Mouse (Mus musculus) heart, embryonic 12.5 days (tissue): Measurements from ENCODE around the gene Hivep3. TPM values are rescaled to one million over a fixed set of nuclear protein-coding genes. Genes with fewer than 3 reads are reported as not detected.

Source experiments
- ATAC-seq: fragments of 200-750 bp; cut with Nextera tagmentation; 2 replicates; pipeline ENCODE4 v1.8.0; 2017; ENCODE audit warnings: moderate TSS enrichment, moderate library complexity; ENCODE audit not compliant: insufficient number of reproducible peaks, low FRiP score
- H3K27ac ChIP-seq: fragments of 300-500 bp; sonication (generic); 2 replicates; pipeline ENCODE4 v1.5.1; 2016; ENCODE audit warnings: mild to moderate bottlenecking, moderate library complexity; ENCODE audit not compliant: poor library complexity, severe bottlenecking
- H3K27me3 ChIP-seq: fragments of 300-500 bp; sonication (generic); replicated peaks from 2 replicates; pipeline ENCODE4 v1.6.1; 2016; ENCODE audit warnings: mild to moderate bottlenecking, moderate library complexity
- H3K36me3 ChIP-seq: fragments of 300-500 bp; sonication (generic); 2 replicates; pipeline ENCODE4 v1.6.1; 2016; ENCODE audit warnings: mild to moderate bottlenecking, moderate library complexity
- H3K4me1 ChIP-seq: fragments of 300-500 bp; sonication (generic); replicated peaks from 2 replicates; pipeline ENCODE4 v1.6.1; 2016; ENCODE audit warnings: mild to moderate bottlenecking
- H3K4me2 ChIP-seq: fragments of 300-500 bp; sonication (generic); 2 replicates; pipeline ENCODE4 v1.6.1; 2016; ENCODE audit warnings: mild to moderate bottlenecking, moderate library complexity
- H3K4me3 ChIP-seq: fragments of 300-500 bp; sonication (generic); 2 replicates; pipeline ENCODE4 v1.5.1; 2016; ENCODE audit warnings: mild to moderate bottlenecking
- H3K9ac ChIP-seq: fragments of 300-500 bp; sonication (generic); 2 replicates; pipeline ENCODE4 v1.6.1; 2016; ENCODE audit warnings: mild to moderate bottlenecking, moderate library complexity
- H3K9me3 ChIP-seq: fragments of 300-500 bp; sonication (generic); replicated peaks from 2 replicates; pipeline ENCODE4 v1.6.1; 2016; ENCODE audit warnings: mild to moderate bottlenecking, moderate library complexity
- WGBS: fragments of 180-500 bp; shearing (Covaris S2); methylation state at CpG from one replicate; pipeline ENCODE4 v1.1.7; 2016; 5-methylcytosine and 5-hydroxymethylcytosine counted together
- polyA plus RNA-seq: library from polyadenylated mRNA; unstranded; fragments of >200 nt; fragmentation: Nextera tagmentation; extraction: Ambion mirVana; gene quantifications from 2 replicates; pipeline ENCODE4 v1.2.1, GENCODE M21; 2016

The Hivep3 gene
- polyA plus RNA-seq, 1 experiment from 2014 or later: 6.1 TPM

DNA sequence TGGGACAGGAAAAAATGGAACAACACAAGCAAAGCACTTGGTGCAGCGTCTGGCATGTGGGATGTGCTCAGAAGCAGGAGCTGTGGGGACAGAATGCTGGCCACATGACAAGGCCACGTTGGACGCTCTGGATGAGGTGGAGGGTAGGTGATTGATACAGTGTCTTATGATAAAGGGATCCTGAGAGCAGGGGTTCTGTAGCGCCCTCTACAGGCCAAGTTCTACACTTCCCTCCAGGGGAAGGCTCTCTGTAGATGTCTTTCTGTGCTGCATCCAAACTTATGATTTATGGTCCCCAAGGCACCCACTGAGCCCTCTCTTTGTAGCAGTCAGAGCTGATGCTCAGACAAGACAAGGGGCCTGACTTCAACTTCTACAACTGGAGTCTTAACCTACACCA lies 419.1 kb downstream of the Hivep3 start:
- Histone ChIP-seq H3K4me2 (no peak overlapping the region), H3K27ac (no peak overlapping the region), H3K4me3 (no peak overlapping the region), H3K9ac (no peak overlapping the region), H3K9me3 (no peaks in the 10 kb centered on the region), H3K4me1 (peaks cover 19% of the 10 kb centered on the region), H3K36me3 (no peaks in the 10 kb centered on the region), H3K27me3 (no peaks in the 10 kb centered on the region)
- ATAC-seq: no peak
- WGBS: 64% methylated on average over 4 of the region's 4 CpGs

DNA sequence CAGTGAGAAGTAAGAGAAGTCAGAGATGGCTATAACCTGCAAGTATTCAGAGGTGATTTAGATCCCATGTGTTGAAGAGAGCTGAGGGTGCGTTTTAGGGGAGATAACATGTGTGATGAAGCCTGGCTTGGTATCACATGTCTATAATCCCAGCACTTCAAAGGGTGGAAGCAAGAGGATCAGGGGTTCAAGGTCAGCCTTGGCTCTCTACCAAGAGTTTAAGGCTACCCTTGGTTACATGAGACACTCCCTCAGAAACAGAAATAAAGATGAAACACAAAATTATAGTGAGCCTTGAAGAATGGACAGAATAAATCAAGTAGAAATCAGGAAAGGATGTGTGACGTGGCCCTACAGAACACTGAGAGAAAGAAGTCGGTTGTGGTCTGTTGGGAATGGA lies 420.2 kb downstream of the Hivep3 start:
- Histone ChIP-seq H3K27ac (no peak overlapping the region), H3K9me3 (no peaks in the 10 kb centered on the region), H3K9ac (no peak overlapping the region), H3K4me2 (no peak overlapping the region), H3K36me3 (no peaks in the 10 kb centered on the region), H3K4me1 (peaks cover 21% of the 10 kb centered on the region), H3K4me3 (no peak overlapping the region), H3K27me3 (no peaks in the 10 kb centered on the region)
- no peak for ATAC-seq
- 73% methylated on average over 3 of the region's 3 CpGs for whole genome bisulfite sequencing

DNA sequence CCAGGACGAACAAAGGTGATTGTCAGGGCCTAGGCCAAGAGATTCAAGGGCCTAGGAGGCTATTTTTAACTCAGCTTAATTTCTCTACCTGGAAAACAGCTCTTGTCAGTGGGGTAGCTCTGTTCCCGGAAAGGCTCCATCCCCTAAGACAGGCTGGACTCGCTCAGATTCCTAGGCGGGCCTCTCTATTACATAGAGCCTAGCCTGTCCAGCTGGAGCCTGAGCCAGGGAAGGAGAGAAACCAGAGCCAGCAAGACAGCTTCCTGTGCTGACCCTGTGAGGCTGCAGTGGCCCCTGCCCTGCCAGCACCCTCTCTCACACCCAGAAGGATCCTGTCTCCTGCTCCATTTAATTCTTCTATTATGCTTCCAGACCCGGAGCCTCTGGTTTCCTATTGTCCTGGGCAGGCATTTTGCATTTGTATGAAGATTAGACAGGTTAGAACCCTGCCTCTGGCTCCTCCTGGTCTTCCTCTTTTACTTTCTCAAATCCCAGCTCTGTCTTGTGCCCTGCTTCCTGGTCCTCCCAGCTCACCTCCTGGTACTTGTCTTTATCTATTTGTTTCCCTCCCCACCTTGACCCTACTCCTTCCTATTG lies 425.2 kb downstream of the Hivep3 start:
- 19% methylated on average over 5 of the region's 5 CpGs for WGBS
- Histone ChIP-seq H3K9ac (0 out of 2 replicates have a peak overlapping the region, but pooled peaks have one; percentile 22), H3K4me1 (peaks cover 32% of the 10 kb centered on the region), H3K36me3 (no peaks in the 10 kb centered on the region), H3K27ac (peak overlapping the region; percentile 43; the same call in 1 of the 2 replicates), H3K4me3 (no peak overlapping the region), H3K4me2 (no peak overlapping the region; the same call in 1 of the 2 replicates), H3K27me3 (peaks cover 17% of the 10 kb centered on the region), H3K9me3 (no peaks in the 10 kb centered on the region)
- ATAC-seq: 0 out of 2 replicates have a peak, but pooled peaks have one; percentile 51

DNA sequence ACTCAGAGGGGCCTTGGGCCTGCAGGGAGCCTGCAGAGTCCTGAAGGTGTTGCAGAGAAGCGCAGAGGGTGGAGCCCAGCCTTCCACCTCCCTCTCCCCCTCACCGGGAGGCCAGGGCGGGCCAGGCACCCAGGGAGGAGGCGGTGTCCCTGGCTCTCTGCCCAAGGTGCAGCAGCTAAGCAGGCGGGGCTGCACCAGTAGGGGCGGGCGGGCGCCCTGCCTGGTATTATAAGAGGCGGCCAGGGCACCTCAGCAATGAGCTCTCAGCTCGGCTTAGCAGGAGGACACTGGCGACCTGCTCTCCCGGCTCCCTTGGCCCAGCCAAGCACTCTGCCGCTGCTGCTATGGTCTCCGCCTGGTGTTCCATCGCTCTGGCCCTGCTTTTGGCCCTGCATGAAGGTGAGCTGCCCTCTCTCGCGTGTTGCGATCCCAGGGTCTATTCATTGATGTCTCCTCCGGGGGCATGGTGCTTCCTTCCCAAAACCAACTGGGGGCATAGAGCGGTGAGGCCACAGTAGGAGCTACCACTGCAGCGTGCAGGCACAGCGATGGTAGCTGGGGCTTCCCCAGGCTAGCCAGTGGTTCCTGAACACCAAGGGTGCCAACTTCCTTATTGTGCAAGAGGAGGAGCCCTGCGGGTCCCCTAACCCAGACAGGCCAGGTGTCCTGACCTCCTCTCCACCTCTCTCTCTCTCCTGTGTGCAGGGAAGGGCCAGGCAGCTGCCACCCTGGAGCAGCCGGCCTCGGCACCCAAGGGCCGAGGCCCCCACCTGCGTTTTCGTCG lies 427.8 kb downstream of the Hivep3 start, which contains the start of gene Edn2:
Gene Edn2, plus strand, starts transcription at position 41 of the 784 bp plus-strand sequence.
- 32% methylated on average over 29 of the region's 29 CpGs for WGBS

DNA sequence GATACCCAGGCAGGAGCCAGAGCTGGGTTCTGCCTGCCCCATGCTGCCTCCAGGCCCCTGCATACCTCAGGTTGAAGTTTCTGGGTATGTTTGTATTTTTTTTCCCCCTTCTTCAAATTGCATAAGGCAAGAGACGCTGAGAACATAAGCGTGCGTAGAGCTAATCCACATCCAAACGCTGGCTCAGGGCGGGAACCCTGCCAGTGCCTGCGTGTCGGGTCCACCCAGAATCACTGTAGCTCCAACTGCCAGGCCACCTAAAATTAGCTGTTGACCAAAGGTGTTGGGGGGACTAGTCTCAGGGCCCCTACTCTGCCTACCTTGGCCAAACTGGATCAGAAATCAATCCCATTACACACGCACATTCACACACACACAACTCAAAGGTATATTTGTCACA lies 429.0 kb downstream of the Hivep3 start:
- no peak overlapping the region for H3K9ac ChIP-seq
- no peaks in the 10 kb centered on the region for H3K9me3 ChIP-seq
- H3K4me2 ChIP-seq: no peak overlapping the region
- H3K4me3 ChIP-seq: no peak overlapping the region
- ATAC-seq: no peak
- 91% methylated on average over 8 of the region's 8 CpGs for WGBS
- H3K4me1 ChIP-seq: peaks cover 32% of the 10 kb centered on the region
- no peaks in the 10 kb centered on the region for H3K36me3 ChIP-seq
- H3K27ac ChIP-seq: no peak overlapping the region
- H3K27me3 ChIP-seq: peaks cover 31% of the 10 kb centered on the region

More for the DNA sequence above, 427.8 kb downstream of the Hivep3 start, which contains the start of gene Edn2:
- Histone ChIP-seq H3K27ac (no peak within 1 kb of the TSS), H3K4me2 (peak within 1 kb of the TSS; percentile 58), H3K36me3 (no peaks in the 10 kb centered on the region), H3K9me3 (no peaks in the 10 kb centered on the region), H3K27me3 (peaks cover 31% of the 10 kb centered on the region), H3K9ac (no peak within 1 kb of the TSS), H3K4me1 (peaks cover 32% of the 10 kb centered on the region), H3K4me3 (0 out of 2 replicates have a peak within 1 kb of the TSS, but pooled peaks have one; percentile 5)
- peak; percentile 74 for ATAC-seq

DNA sequence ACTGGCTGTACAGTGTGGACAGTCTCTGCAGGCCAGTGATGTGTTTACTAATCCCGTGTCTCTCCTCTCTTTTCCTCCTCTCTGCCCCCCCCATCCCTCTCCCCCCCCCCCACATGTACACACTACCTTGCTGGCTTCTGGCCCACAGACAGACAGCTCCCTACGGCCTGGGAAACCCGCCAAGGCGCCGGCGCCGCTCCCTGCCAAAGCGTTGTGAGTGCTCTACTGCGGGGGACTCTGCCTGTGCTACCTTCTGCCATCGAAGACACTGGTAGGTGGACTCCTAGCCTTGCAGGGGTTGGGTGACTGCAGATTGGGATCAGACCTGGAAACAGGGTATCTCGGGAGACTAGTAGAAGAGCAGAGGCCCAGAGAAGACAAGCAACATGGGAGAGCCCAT lies 429.7 kb downstream of the Hivep3 start:
- peaks cover 29% of the 10 kb centered on the region for H3K4me1 ChIP-seq
- no peak overlapping the region for H3K9ac ChIP-seq
- H3K36me3 ChIP-seq: no peaks in the 10 kb centered on the region
- H3K27ac ChIP-seq: no peak overlapping the region
- H3K27me3 ChIP-seq: peaks cover 31% of the 10 kb centered on the region
- no peak for ATAC-seq
- H3K4me2 ChIP-seq: no peak overlapping the region
- no peak overlapping the region for H3K4me3 ChIP-seq
- no peaks in the 10 kb centered on the region for H3K9me3 ChIP-seq
- 41% methylated on average over 11 of the region's 11 CpGs for WGBS

DNA sequence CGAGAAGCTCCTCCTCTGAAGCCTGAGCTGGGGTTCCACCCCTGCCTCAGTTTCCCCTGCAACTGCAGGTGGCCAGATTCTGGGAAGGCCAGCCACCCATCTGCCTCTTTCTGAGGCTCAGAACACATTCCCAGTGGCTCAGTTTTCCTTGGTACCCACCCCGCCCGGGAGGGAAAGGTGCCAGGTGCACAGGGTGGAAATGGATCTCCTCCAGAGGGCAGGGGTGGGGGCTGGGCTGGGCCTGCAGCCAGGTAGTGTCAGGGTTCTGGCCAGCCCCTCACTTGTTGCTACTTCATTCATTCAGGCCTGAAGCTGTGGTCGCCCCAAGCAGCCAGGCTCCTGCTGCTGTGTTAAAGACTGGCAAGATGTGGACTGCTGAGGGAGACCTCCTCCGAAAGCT lies 430.7 kb downstream of the Hivep3 start:
- H3K4me2 ChIP-seq: no peak overlapping the region
- ATAC-seq: no peak
- H3K4me1 ChIP-seq: peaks cover 29% of the 10 kb centered on the region
- H3K9ac ChIP-seq: no peak overlapping the region
- no peaks in the 10 kb centered on the region for H3K36me3 ChIP-seq
- H3K27me3 ChIP-seq: peaks cover 31% of the 10 kb centered on the region
- WGBS: 78% methylated on average over 5 of the region's 5 CpGs
- no peaks in the 10 kb centered on the region for H3K9me3 ChIP-seq
- no peak overlapping the region for H3K4me3 ChIP-seq
- H3K27ac ChIP-seq: no peak overlapping the region

DNA sequence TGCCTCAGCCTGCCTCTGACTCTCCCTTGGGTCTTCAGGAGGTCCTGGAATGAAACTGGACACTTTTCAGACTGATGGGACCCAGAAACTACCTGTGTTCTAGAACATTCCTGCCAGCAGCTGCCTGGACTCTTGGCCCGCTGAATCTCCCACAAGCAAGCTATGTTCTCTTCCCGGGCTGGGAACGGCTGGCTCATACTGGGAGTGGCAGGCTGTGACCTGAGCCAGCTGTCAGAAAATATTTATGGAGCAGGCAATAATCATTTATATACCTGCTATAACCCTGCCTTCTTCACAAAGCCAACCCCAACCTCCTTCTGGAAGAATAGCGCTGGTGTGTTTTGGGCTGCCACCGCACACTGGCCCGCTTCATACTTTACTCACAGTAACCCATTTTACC lies 434.2 kb downstream of the Hivep3 start:
- no peak overlapping the region for H3K4me2 ChIP-seq
- H3K4me3 ChIP-seq: no peak overlapping the region
- no peaks in the 10 kb centered on the region for H3K9me3 ChIP-seq
- no peaks in the 10 kb centered on the region for H3K36me3 ChIP-seq
- H3K27me3 ChIP-seq: peaks cover 14% of the 10 kb centered on the region
- ATAC-seq: no peak
- no peak overlapping the region for H3K9ac ChIP-seq
- 86% methylated on average over 6 of the region's 6 CpGs for WGBS
- no peak overlapping the region for H3K27ac ChIP-seq
- peaks cover 32% of the 10 kb centered on the region for H3K4me1 ChIP-seq

DNA sequence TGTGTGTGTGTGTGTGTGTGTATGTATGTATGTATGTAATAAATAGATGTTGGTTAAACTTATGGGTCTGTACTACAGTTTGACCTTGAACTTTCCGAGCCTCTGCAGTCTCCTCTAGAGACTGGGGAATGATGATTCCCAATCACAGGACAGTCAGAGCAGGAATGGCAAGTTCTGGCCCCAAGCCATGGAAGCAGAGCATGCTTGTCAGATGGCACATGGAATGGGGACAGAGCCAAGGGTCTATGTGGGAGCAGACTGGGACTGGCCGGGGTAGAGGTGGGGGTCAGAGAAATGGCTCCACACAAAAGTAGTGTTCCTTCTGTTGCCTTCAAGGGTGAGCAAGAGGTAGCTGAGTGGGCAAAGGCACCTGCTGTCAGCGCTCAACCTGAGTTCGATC lies 434.8 kb downstream of the Hivep3 start:
- no peak overlapping the region for H3K27ac ChIP-seq
- H3K9me3 ChIP-seq: no peaks in the 10 kb centered on the region
- no peak overlapping the region for H3K4me3 ChIP-seq
- H3K9ac ChIP-seq: no peak overlapping the region
- 73% methylated on average over 4 of the region's 4 CpGs for WGBS
- no peak overlapping the region for H3K4me2 ChIP-seq
- peaks cover 30% of the 10 kb centered on the region for H3K4me1 ChIP-seq
- H3K36me3 ChIP-seq: no peaks in the 10 kb centered on the region
- H3K27me3 ChIP-seq: peaks cover 14% of the 10 kb centered on the region
- no peak for ATAC-seq

DNA sequence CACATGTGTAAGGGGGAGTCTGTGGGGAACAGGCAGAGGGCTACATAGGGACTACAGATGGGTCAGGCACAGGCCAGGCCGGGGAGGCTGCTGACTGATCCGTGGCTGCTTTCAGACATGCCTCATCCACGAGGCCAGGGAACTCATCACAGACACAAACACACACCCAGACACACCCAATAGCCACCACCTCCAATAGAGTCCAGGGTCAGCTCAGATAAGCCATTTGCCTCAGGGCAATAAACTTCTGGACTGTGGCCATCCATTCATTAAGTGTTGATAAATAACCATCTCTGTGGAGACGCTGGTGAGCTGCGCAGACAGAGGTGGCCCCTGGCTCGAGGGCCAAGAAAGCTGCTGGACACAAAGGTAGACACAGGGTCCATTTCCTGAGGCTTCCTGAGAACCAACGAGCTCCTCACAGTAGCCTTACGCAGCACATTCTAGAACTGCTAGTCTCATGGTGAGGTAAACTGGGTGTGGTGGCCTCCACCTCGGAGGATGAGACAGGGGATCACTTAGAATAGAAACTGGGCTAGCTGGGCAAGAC lies 436.9 kb downstream of the Hivep3 start:
- 56% methylated on average over 9 of the region's 9 CpGs for WGBS
- no peak overlapping the region for H3K4me3 ChIP-seq
- H3K9ac ChIP-seq: no peak overlapping the region
- no peak for ATAC-seq
- no peaks in the 10 kb centered on the region for H3K9me3 ChIP-seq
- no peaks in the 10 kb centered on the region for H3K36me3 ChIP-seq
- H3K4me2 ChIP-seq: no peak overlapping the region
- H3K4me1 ChIP-seq: peaks cover 29% of the 10 kb centered on the region
- H3K27ac ChIP-seq: no peak overlapping the region
- H3K27me3 ChIP-seq: peaks cover 3% of the 10 kb centered on the region; the same call in 1 of the 2 replicates

DNA sequence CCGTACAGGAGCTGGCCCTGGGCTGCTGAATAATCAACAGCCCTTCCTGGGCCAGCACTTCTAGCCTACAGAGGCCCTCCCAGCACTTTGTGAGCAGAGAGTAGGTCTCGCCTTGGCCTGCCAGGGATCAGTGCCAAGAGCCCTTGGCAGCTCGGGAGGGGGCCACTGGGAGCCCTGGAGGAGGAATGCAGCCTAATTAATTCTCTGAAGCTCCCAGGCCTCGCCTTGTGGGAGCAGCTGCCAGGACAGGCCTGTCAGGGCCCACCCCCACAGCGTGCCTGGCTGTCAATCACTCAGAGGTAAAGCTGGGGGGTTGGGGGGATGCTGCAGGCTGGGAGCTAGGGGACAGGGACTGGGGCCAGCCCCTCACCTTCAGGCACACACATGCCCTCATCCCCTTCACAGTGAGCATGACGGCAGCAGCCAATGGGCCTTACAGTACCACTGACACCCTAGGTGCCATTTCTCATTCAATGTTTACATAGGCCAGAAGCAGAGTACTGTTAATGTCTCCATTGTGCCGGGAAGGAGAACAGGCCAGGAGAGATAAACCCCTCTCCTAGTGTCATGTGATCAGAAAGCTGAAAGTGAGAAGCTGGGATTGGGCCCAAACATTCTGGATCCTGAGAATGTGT lies 438.6 kb downstream of the Hivep3 start:
- H3K36me3 ChIP-seq: no peaks in the 10 kb centered on the region
- no peak overlapping the region for H3K27ac ChIP-seq
- 18% methylated on average over 7 of the region's 7 CpGs for WGBS
- H3K4me3 ChIP-seq: no peak overlapping the region
- peaks cover 29% of the 10 kb centered on the region for H3K4me1 ChIP-seq
- peak; percentile 46; the same call in 1 of the 2 replicates for ATAC-seq
- H3K4me2 ChIP-seq: no peak overlapping the region
- H3K9me3 ChIP-seq: no peaks in the 10 kb centered on the region
- H3K27me3 ChIP-seq: no peaks in the 10 kb centered on the region
- H3K9ac ChIP-seq: no peak overlapping the region
